Mouse (Mus musculus) C2C12 (cell line): Measurements from ENCODE around the gene Cdk14. TPM values are rescaled to one million over a fixed set of nuclear protein-coding genes. Genes with fewer than 3 reads are reported as not detected.

Experiments used
- H3K27me3 ChIP-seq: one replicate; pipeline ENCODE4 v1.6.1; 2011; ENCODE audit not compliant: control insufficient read depth, insufficient read depth, insufficient read length
- H3K36me3 ChIP-seq: one replicate; pipeline ENCODE4 v1.6.1; 2011; ENCODE audit not compliant: control insufficient read depth, insufficient read depth
- H3K4me3 ChIP-seq: one replicate; pipeline ENCODE4 v1.5.1; 2011; ENCODE audit warnings: mild to moderate bottlenecking, control low read depth; ENCODE audit not compliant: poor library complexity, insufficient read depth, severe bottlenecking
- H3K79me2 ChIP-seq: one replicate; pipeline ENCODE4 v1.6.1; 2011; ENCODE audit not compliant: control insufficient read depth, insufficient read depth
- H3K79me3 ChIP-seq: one replicate; pipeline ENCODE4 v1.6.1; 2011; ENCODE audit warnings: low read depth, control low read depth
- H3ac ChIP-seq: one replicate; pipeline ENCODE3; 2011; ENCODE audit warnings: low read depth; ENCODE audit not compliant: control insufficient read depth, insufficient read length
- CEBPB ChIP-seq: IDR thresholded peaks from one replicate; pipeline ENCODE4 v1.6.1; 2011; ENCODE audit warnings: low read depth, mild to moderate bottlenecking, control low read depth, moderate library complexity
- CTCF ChIP-seq: IDR thresholded peaks from one replicate; pipeline ENCODE4 v1.5.1; 2011; ENCODE audit not compliant: control insufficient read depth, insufficient read depth, insufficient read length
- FOSL1 ChIP-seq: IDR thresholded peaks from one replicate; pipeline ENCODE4 v1.8.0; 2011; ENCODE audit warnings: mild to moderate bottlenecking, low read length; ENCODE audit not compliant: poor library complexity, insufficient read depth, severe bottlenecking
- MAX ChIP-seq: IDR thresholded peaks from one replicate; pipeline ENCODE4 v1.6.1; 2011; ENCODE audit warnings: mild to moderate bottlenecking, control low read depth
- MYOD1 ChIP-seq: IDR thresholded peaks from one replicate; pipeline ENCODE4 v1.6.1; 2011; ENCODE audit warnings: low read depth; ENCODE audit not compliant: control insufficient read depth, insufficient read length
- MYOG ChIP-seq: IDR thresholded peaks from one replicate; pipeline ENCODE4 v1.6.1; 2011; ENCODE audit not compliant: control insufficient read depth, insufficient read length; ENCODE audit errors: extremely low read depth
- USF1 ChIP-seq: IDR thresholded peaks from one replicate; pipeline ENCODE4 v1.6.1; 2011; ENCODE audit warnings: low read depth, mild to moderate bottlenecking, control low read depth, moderate library complexity
- polyA plus RNA-seq: library from polyadenylated mRNA; unstranded; fragments of >200 nt; fragmentation: generic; extraction: Trizol; gene quantifications from one replicate; pipeline ENCODE4 v1.2.1, GENCODE M21; 2012; ENCODE audit warnings: missing spikeins

Gene Cdk14
- polyA plus RNA-seq, 1 experiment: 15.9 TPM

DNA sequence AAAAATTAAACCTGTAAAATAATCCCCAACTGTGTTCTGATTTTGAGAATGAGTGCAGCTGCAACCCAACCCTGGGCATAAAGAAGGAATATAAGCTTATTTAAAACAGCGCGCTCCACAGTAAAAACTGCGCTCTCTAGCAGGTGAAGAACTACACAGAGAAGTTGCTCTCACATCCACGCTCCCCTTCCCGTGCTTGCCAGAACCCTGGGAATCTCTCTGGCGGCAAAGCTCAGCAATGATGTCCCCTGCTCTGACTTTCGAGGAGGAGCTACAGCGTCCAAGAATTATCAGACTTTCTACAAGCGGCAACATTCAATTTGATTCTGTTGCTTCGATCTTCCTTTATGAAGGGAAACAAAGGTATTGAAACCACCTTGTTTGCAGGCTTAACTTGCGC, 387.7 kb downstream of the Cdk14 start:
- H3K79me3 ChIP-seq: no peaks in the 10 kb centered on the region
- H3ac ChIP-seq: no peak overlapping the region
- no peaks in the 10 kb centered on the region for H3K79me2 ChIP-seq
- TF ChIP-seq CEBPB (no peak), USF1 (no peak)
- H3K36me3 ChIP-seq: no peaks in the 10 kb centered on the region
- no peak overlapping the region for H3K4me3 ChIP-seq
- no peaks in the 10 kb centered on the region for H3K27me3 ChIP-seq

DNA sequence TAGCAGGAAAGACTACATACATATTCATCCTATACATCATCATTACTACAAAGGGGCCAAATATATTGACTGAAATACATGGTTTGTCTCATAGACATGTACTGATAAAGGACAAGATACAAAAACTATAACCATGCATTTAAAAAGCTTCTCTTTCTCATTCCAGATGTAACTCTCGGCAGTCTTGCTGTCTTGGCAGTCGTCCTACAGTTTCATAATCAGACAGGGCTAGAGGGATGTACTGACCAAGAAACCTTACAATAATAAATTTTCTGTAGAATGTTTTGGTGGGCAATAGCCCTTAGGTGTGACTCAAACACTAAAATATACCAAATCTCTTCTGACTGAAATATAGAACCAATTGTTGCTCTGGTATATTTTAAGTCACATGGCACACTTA, 389.7 kb downstream of the Cdk14 start:
- Histone ChIP-seq H3ac (no peak overlapping the region), H3K79me3 (no peaks in the 10 kb centered on the region), H3K27me3 (no peaks in the 10 kb centered on the region), H3K4me3 (no peak overlapping the region), H3K36me3 (peaks cover 5% of the 10 kb centered on the region), H3K79me2 (no peaks in the 10 kb centered on the region)
- TF ChIP-seq CTCF (no peak), FOSL1 (no peak), USF1 (no peak), MAX (no peak), MYOD1 (no peak), CEBPB (no peak), MYOG (no peak)

- no peaks in the 10 kb centered on the region for H3K36me3 ChIP-seq
- H3K27me3 ChIP-seq: no peaks in the 10 kb centered on the region
- TF ChIP-seq MAX: no peak
- TF ChIP-seq FOSL1: no peak
- TF ChIP-seq MYOG: no peak
- no peak for TF ChIP-seq MYOD1
- no peak for TF ChIP-seq CTCF
- no peak for TF ChIP-seq USF1
- no peak for TF ChIP-seq CEBPB
- no peaks in the 10 kb centered on the region for H3K79me2 ChIP-seq
- no peaks in the 10 kb centered on the region for H3K79me3 ChIP-seq
- no peak overlapping the region for H3ac ChIP-seq
- H3K4me3 ChIP-seq: no peak overlapping the region
These were observed 401.2 kb downstream of the Cdk14 start for GRCm38 (mm10) chr5:5018959-5019358.

DNA sequence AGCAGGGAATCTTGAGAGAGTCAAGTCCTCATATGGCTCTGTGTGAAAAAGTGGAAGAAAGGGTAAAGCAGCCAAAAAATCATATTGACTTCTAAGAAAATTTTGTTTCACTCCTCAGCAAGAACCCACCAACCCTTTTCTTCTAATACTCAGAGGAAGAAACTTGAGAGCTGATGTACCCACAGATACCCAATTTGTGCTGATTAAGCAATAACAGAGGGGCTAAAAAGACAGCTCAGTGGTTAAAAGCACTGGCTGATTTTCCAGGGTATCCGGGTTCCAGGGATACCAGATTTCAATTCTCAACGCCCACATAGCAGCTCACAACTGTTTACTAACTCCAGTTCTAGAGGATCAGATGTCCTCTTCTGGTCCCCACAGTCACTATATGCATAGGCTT, 401.9 kb downstream of the Cdk14 start:
- no peak for TF ChIP-seq MYOG
- TF ChIP-seq CEBPB: no peak
- TF ChIP-seq MAX: no peak
- TF ChIP-seq MYOD1: no peak
- TF ChIP-seq CTCF: no peak
- no peak for TF ChIP-seq USF1
- no peak for TF ChIP-seq FOSL1
- Histone ChIP-seq H3K79me3 (no peaks in the 10 kb centered on the region), H3ac (no peak overlapping the region), H3K27me3 (no peaks in the 10 kb centered on the region), H3K4me3 (no peak overlapping the region), H3K36me3 (no peaks in the 10 kb centered on the region), H3K79me2 (no peaks in the 10 kb centered on the region)

DNA sequence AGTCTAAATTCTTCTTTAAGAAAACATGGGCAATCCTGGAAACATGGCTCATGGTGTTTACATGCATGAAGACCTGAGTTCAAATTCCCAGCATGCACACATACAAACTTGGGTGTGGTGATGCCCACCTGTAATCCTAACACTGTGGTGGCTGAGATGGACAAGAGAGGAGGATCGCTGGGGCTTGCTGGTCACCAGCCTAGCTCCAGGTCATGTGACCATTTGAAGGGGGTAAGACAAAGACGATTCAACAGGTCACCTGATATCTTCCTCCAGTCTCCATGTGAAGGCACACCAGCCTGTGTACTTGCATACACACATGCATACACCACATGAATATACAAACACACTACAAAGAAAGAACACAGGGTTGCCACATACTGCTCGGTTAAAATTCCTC, 406.3 kb downstream of the Cdk14 start:
- H3K27me3 ChIP-seq: no peaks in the 10 kb centered on the region

GRCm38 (mm10) chr5:5012521-5013346, 407.4 kb downstream of the Cdk14 start:
- H3K4me3 ChIP-seq: no peak overlapping the region
- no peaks in the 10 kb centered on the region for H3K36me3 ChIP-seq
- TF ChIP-seq CEBPB: no peak
- TF ChIP-seq MYOG: no peak
- no peak for TF ChIP-seq MYOD1
- no peak for TF ChIP-seq FOSL1
- no peak for TF ChIP-seq MAX
- no peak for TF ChIP-seq CTCF
- TF ChIP-seq USF1: no peak
- no peaks in the 10 kb centered on the region for H3K79me2 ChIP-seq
- H3K79me3 ChIP-seq: no peaks in the 10 kb centered on the region
- no peak overlapping the region for H3ac ChIP-seq
- H3K27me3 ChIP-seq: no peaks in the 10 kb centered on the region

More for the DNA sequence above, 406.3 kb downstream of the Cdk14 start:
- no peaks in the 10 kb centered on the region for H3K79me2 ChIP-seq
- H3K79me3 ChIP-seq: no peaks in the 10 kb centered on the region
- H3ac ChIP-seq: no peak overlapping the region
- TF ChIP-seq MYOD1 (no peak), MAX (no peak), CEBPB (no peak), MYOG (no peak), CTCF (no peak), USF1 (no peak), FOSL1 (no peak)
- H3K36me3 ChIP-seq: no peaks in the 10 kb centered on the region
- no peak overlapping the region for H3K4me3 ChIP-seq
